Mouse (Mus musculus) midbrain, embryonic 14.5 days (tissue): ENCODE data around the gene Nck2. TPM values are rescaled to one million over a fixed set of nuclear protein-coding genes. Genes with fewer than 3 reads are reported as not detected.
A peak's percentile ranks its signal among the peaks of the same experiment; 100 is the strongest.
"Not testable (repeated sequence)": the region's sequence is repeated elsewhere in the genome, so short reads cannot be mapped to it uniquely, and the experiment has no call there.

Source experiments
- ATAC-seq: fragments of 200-750 bp; cut with Nextera tagmentation; 2 replicates; pipeline ENCODE4 v1.8.0; 2017; ENCODE audit warnings: moderate number of reproducible peaks, moderate library complexity; ENCODE audit not compliant: low FRiP score, low TSS enrichment
- DNase-seq: peaks from one replicate; pipeline ENCODE4 v3.0.0-alpha.2; 2015
- H3K27ac ChIP-seq: fragments of 300-500 bp; sonication (generic); replicated peaks from 2 replicates; pipeline ENCODE4 v1.5.1; 2014; ENCODE audit warnings: mild to moderate bottlenecking, low read depth, low read length, moderate library complexity
- H3K27me3 ChIP-seq: fragments of 300-500 bp; sonication (generic); 2 replicates; pipeline ENCODE4 v1.6.1; 2014; ENCODE audit warnings: low read length, control low read depth, mixed read lengths; ENCODE audit not compliant: control insufficient read depth, insufficient read depth
- H3K36me3 ChIP-seq: fragments of 300-500 bp; sonication (generic); 2 replicates; pipeline ENCODE4 v1.6.1; 2014; ENCODE audit warnings: low read length, control low read depth; ENCODE audit not compliant: control insufficient read depth, insufficient read depth
- H3K4me1 ChIP-seq: fragments of 300-500 bp; sonication (generic); 2 replicates; pipeline ENCODE4 v1.6.1; 2014; ENCODE audit warnings: mild to moderate bottlenecking, antibody characterized with exemption, low read length, control low read depth; ENCODE audit not compliant: control insufficient read depth, insufficient read depth
- H3K4me2 ChIP-seq: fragments of 300-500 bp; sonication (generic); 2 replicates; pipeline ENCODE4 v1.6.1; 2014; ENCODE audit warnings: mild to moderate bottlenecking, low read length, moderate library complexity
- H3K4me3 ChIP-seq: fragments of 300-500 bp; sonication (generic); replicated peaks from 2 replicates; pipeline ENCODE4 v1.5.1; 2014; ENCODE audit warnings: low read depth, low read length
- H3K9ac ChIP-seq: fragments of 300-500 bp; sonication (generic); replicated peaks from 2 replicates; pipeline ENCODE4 v1.6.1; 2014; ENCODE audit warnings: mild to moderate bottlenecking, low read length, moderate library complexity
- H3K9me3 ChIP-seq: fragments of 300-500 bp; sonication (generic); 2 replicates; pipeline ENCODE4 v1.6.1; 2016; ENCODE audit warnings: low read length, control low read depth, mixed read lengths; ENCODE audit not compliant: control insufficient read depth
- WGBS: fragments of 180-500 bp; shearing (Covaris S2); extraction: QIAGEN DNeasy Blood & Tissue Kit; methylation state at CpG from one replicate; pipeline ENCODE4 v1.1.7; 2014; 5-methylcytosine and 5-hydroxymethylcytosine counted together
- polyA plus RNA-seq: library from polyadenylated mRNA; unstranded; fragments of >200 nt; fragmentation: Nextera tagmentation; extraction: Ambion mirVana; gene quantifications from 2 replicates; pipeline ENCODE4 v1.2.1, GENCODE M21; 2014

Gene Nck2
- polyA plus RNA-seq, 1 experiment from 2014 or later, result 38.8 TPM

DNA sequence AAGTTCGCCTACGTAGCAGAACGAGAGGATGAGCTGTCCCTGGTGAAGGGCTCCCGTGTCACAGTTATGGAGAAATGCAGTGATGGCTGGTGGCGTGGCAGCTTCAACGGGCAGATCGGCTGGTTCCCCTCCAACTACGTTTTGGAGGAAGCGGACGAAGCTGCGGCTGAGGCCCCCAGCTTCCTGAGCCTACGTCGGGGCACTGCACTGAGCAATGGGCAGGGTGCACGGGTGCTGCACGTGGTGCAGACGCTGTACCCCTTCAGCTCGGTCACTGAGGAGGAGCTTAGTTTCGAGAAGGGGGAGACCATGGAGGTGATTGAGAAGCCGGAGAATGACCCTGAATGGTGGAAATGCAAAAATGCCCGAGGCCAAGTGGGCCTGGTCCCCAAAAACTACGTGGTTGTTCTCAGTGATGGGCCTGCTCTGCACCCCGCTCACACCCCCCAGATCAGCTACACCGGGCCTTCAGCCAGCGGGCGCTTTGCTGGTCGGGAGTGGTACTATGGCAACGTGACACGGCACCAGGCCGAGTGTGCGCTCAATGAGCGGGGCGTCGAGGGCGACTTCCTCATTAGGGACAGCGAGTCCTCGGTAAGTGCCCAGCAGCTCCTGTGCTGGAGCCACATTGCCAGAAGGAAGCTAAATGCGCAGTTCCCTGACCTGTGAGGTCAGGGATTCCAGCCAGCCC lies 109.8 kb downstream of the Nck2 start:
- H3K4me2 ChIP-seq, ATAC-seq, DNase-seq, H3K9me3 ChIP-seq, H3K27ac ChIP-seq, H3K4me3 ChIP-seq, H3K27me3 ChIP-seq, H3K4me1 ChIP-seq, H3K9ac ChIP-seq: not testable (repeated sequence)
- WGBS, result 95% methylated on average over 37 of the region's 37 CpGs
- peaks cover 21% of the 10 kb centered on the region for H3K36me3 ChIP-seq

DNA sequence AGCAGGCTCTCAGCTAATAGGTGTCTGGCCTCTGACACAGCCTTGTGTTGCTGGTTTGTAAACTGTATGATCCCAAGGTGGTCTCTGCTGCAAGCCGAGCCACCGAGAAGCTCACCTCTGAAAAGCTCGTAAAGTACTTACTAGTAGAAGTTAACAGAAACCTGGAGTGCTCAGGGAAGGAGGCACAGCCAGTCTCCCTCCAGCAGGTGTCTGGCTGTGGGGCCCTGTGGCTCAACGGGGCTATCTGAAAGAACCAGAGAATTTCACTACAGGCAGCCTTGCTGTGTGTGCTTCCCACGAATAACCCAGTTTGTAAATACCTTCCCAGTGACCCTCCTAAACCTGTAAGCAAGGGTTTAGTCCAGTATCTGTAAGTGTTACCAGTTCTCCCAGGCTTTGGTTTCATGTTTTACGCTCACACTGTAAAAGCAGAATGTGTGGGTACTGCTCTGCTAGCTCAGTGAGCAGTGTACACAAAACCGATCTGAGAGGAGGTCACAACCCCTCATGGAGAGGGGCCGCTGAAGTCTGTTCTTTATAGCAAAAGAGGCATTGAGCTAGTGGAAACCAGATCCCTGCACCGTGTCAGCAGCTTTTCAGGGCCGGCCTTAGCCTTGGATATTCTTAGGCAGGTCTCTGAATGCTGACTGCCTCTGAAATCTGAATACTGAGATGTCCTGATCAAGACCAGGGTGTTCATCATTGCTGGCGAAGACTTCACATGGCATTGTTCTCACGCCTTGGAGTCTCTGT lies 111.0 kb downstream of the Nck2 start:
- Histone ChIP-seq H3K27ac (no peak overlapping the region; the same call in 1 of the 2 replicates), H3K36me3 (peaks cover 21% of the 10 kb centered on the region), H3K4me3 (no peak overlapping the region), H3K27me3 (no peaks in the 10 kb centered on the region), H3K9me3 (no peaks in the 10 kb centered on the region), H3K4me1 (no peaks in the 10 kb centered on the region), H3K9ac (no peak overlapping the region), H3K4me2 (no peak overlapping the region)
- ATAC-seq, result no peak
- no peak for DNase-seq
- WGBS, result 69% methylated on average over 12 of the region's 12 CpGs

DNA sequence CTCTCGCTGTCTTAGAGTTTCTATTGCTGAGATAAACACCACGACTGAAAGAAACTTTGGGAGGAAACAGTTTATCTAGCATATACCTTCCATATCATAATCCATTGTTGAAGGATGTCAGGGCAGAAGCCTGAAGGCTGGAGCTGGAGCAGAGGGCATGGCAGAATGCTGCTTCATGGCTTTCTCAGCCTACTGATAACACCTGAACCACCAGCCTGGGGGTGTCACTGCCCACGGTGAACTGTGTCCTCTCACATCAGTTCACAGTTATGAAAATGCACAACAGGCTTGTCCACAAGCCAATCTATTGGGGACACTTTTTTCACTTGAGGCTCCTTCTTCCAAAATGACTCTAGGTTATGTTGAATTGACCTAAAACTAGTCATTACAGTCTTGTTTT lies 114.0 kb downstream of the Nck2 start:
- Histone ChIP-seq H3K4me3 (no peak overlapping the region), H3K36me3 (peaks cover 21% of the 10 kb centered on the region), H3K9ac (no peak overlapping the region), H3K27me3 (no peaks in the 10 kb centered on the region), H3K27ac (no peak overlapping the region), H3K4me1 (no peaks in the 10 kb centered on the region), H3K4me2 (no peak overlapping the region), H3K9me3 (no peaks in the 10 kb centered on the region)
- no peak for ATAC-seq
- 91% methylated on average over 3 of the region's 3 CpGs for WGBS
- DNase-seq, result no peak

DNA sequence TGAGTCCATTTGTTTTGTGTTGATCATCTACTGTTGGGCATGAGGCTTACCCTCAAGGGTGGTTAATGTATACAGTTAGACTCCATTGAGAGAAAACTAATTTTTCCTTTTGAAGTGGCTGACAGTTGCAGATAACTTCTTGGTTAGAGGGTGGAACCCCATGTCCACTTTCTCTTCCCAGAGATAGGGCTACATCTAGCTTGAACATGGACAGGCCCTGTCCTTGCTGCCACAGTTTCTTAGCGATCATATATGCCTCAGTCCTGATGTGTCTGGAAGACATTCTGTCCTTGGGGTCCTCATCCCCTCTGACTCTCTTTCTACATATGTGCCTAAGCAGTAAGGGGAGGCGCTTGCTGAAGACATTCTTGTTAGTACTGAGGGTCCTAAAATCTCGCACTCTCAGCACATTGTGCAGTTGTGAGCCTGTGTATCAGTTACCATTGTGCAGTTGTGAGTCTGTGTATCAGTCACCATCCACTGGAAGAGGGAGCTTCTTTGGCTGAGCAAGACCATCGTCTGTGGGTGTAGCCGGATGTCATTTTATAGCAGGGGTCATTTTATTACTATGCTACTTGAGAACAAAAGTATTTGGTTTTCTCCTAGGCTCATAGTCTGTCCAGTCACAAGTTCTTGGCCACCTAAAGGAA lies 114.8 kb downstream of the Nck2 start:
- H3K27ac ChIP-seq, result no peak overlapping the region
- H3K9me3 ChIP-seq, result no peaks in the 10 kb centered on the region
- H3K27me3 ChIP-seq, result no peaks in the 10 kb centered on the region
- no peaks in the 10 kb centered on the region for H3K4me1 ChIP-seq
- H3K9ac ChIP-seq, result no peak overlapping the region
- H3K4me2 ChIP-seq, result no peak overlapping the region
- no peak overlapping the region for H3K4me3 ChIP-seq
- 96% methylated on average over 5 of the region's 5 CpGs for WGBS
- no peak for ATAC-seq
- peaks cover 14% of the 10 kb centered on the region for H3K36me3 ChIP-seq
- DNase-seq, result no peak

DNA sequence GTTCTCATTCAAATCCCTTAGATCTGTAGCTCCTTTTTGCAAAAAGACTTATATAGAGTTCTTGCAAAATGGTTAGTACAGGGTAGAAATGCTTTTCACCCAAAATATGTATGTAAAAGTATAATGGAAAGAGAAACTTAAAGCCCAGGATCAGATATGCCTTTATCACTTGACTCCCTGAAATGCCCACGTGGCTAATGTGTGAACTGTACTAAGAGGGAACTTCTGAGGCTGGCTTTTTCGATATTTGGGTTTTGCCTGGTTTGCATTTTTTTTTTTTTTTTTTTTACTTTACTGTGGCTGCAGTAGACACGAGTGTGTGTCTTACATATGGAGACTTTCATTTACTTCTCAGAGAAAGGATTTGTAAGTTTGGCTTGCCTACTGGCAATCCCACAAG lies 116.7 kb downstream of the Nck2 start:
- H3K4me2 ChIP-seq, result no peak overlapping the region
- H3K9me3 ChIP-seq, result no peaks in the 10 kb centered on the region
- H3K4me1 ChIP-seq, result no peaks in the 10 kb centered on the region
- H3K9ac ChIP-seq, result no peak overlapping the region
- H3K4me3 ChIP-seq, result no peak overlapping the region
- H3K27ac ChIP-seq, result no peak overlapping the region
- H3K27me3 ChIP-seq, result no peaks in the 10 kb centered on the region
- ATAC-seq (no peak), DNase-seq (no peak)
- WGBS, result 91% methylated on average over 3 of the region's 3 CpGs
- H3K36me3 ChIP-seq, result no peaks in the 10 kb centered on the region

DNA sequence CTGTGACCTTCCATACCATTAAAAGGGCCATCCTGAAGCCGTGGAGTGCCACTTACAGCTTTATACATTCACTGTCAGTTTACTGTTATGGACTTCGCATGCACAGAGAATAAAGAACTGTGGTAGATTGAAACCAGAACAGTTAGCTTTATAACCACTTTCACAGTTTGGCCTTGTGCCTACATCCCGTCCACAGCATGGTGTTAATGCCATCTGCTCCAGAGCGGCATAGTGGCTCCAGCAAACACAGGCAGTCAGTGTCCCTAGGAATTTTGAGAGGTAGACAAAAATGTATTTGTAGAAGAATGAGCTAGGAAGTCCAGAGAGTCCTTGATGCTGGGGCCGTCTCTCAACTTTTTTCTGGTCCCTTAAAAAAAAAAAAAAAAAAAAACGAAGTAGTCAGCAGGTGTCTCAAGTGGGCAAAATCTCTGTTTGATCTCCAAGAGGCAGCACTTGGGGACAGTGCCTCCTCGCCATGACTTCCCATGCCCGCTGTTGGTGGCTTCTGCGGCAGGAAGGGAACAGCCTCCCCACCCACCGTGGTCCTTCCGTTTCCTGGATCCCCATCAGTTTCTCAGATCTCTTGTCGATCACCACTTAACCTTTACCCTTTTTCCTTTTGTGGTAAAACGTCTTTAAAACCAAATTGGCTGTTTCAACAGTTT lies 117.8 kb downstream of the Nck2 start:
- Histone ChIP-seq H3K4me2 (no peak overlapping the region), H3K4me3 (no peak overlapping the region), H3K9me3 (no peaks in the 10 kb centered on the region), H3K4me1 (no peaks in the 10 kb centered on the region), H3K27ac (no peak overlapping the region), H3K27me3 (no peaks in the 10 kb centered on the region), H3K36me3 (no peaks in the 10 kb centered on the region), H3K9ac (no peak overlapping the region)
- no peak for DNase-seq
- 87% methylated on average over 13 of the region's 13 CpGs for WGBS
- ATAC-seq, result no peak

DNA sequence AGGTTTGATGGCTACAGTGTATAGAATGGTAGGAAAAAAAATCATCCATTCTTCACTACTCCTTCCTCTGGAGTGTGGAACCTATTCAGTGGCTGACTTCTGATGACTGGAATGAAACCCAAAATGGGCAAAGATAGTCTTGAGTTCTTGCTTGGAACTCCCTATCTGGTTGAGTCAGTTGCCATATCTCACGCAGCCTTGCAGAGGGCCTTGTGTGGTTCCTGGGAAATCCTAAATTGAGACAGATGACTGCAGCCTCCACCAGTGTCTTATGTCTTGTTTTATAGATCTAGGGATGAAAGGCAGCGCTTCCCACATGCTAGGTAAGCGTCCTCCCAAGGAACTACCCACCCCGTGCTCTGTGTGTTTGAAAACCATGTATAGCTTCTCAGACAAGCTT lies 120.9 kb downstream of the Nck2 start:
- no peak for ATAC-seq
- H3K4me2 ChIP-seq, result no peak overlapping the region
- peaks cover 3% of the 10 kb centered on the region; the same call in 1 of the 2 replicates for H3K36me3 ChIP-seq
- no peaks in the 10 kb centered on the region for H3K4me1 ChIP-seq
- 97% methylated on average over 4 of the region's 4 CpGs for WGBS
- H3K4me3 ChIP-seq, result no peak overlapping the region
- no peak overlapping the region for H3K9ac ChIP-seq
- H3K27me3 ChIP-seq, result no peaks in the 10 kb centered on the region
- H3K9me3 ChIP-seq, result no peaks in the 10 kb centered on the region
- no peak overlapping the region for H3K27ac ChIP-seq
- DNase-seq, result no peak

DNA sequence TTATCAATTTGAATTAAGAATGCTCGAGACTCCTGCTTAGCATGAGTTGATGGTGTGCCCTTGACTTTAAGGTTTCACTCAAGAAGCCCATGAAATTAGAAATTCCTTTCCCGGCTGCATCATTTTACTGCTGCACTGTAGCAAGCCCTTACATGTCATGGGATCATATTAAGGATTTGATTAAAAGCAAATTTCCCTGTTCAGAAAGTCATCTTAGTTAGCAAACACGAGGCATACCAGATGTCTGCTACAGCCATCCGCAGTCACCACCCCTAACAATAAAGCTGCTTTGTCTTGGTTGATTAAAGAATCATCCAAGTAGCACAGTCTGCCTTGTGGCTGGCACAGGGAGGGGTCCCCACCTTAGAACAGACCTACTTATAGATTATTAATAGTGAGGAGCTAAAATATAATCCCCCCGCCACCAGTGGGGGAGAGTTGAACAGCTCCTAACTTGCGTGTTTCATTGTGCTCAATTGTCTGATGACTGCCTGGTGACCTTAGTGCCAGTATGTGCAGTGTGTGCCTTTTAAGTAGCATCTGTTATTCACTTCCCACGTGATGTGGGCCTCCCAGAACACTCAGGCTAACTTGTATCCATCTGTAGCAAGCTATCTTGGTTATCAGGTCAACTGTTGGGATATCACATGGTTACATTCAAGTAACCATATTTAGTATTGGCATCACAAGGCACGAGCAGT lies 122.4 kb downstream of the Nck2 start:
- Histone ChIP-seq H3K27me3 (no peaks in the 10 kb centered on the region), H3K36me3 (peaks cover 9% of the 10 kb centered on the region), H3K9ac (no peak overlapping the region), H3K4me1 (no peaks in the 10 kb centered on the region), H3K4me2 (no peak overlapping the region), H3K27ac (0 out of 2 replicates have a peak overlapping the region, but pooled peaks have one; percentile 26), H3K9me3 (no peaks in the 10 kb centered on the region), H3K4me3 (no peak overlapping the region)
- 70% methylated on average over 8 of the region's 8 CpGs for WGBS
- DNase-seq, result peak; percentile 18
- no peak for ATAC-seq
